Mouse (Mus musculus): Measurements from ENCODE around the gene Sppl2c. TPM values are rescaled to one million over a fixed set of nuclear protein-coding genes. Genes with fewer than 3 reads are reported as not detected.

Sppl2c gene
- polyA plus RNA-seq, 1 experiment from 2014 or later, result not detected

GRCm38 (mm10) chr11:104155899-104156298, 30.2 kb upstream of the Sppl2c start:
- Histone ChIP-seq H3K4me3 (ENCODE audit: control insufficient read depth in 1 of 2, insufficient read depth in 1 of 2, low read depth in 1 of 2, low read length in 2 of 2) (no peak overlapping the region), H3K9me3 (ENCODE audit: control insufficient read depth, low read length) (no peaks in the 10 kb centered on the region), H3K36me3 (ENCODE audit: control insufficient read depth, insufficient read depth, low read length) (no peaks in the 10 kb centered on the region), H3K27me3 (ENCODE audit: control insufficient read depth, insufficient read depth, low read length) (peaks cover 43% of the 10 kb centered on the region), H3K4me1 (ENCODE audit: control insufficient read depth in 2 of 2, insufficient read depth in 2 of 2, low read length in 2 of 2) (peaks cover 0 to 7% of the 10 kb centered on the region in 2 experiments; a peak in 1 of 4 replicates), H3K27ac (replicated peaks in 1 of 2; ENCODE audit: control insufficient read depth in 1 of 2, insufficient read depth in 1 of 2, low read depth in 2 of 2, low read length in 2 of 2) (no peak overlapping the region), H3K4me2 (ENCODE audit: low read length) (no peak overlapping the region), H3K9ac (ENCODE audit: low read length) (no peak overlapping the region)
- ATAC-seq (ENCODE audit: insufficient number of reproducible peaks, insufficient read depth, low FRiP score, low read depth), result no peak

DNA sequence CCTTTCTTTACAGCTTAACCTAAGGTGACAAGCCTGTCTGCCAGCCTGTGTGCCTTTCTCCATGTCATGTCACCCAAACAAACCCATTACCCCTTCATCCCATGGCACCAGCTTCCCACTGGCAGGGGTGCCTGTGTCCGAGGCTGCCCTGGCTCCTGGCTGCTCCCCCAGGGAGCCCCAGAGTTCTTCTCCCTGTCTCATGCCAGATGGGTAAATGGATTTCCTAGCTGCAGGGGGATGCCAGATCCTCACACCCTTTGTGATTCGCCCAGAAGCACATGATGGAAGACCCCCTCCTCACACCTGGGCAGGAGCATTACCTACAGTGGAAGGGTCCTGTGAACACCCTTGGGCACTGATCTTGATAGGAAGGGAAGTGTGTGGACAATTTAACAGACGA, 29.7 kb upstream of the Sppl2c start:
- no peak overlapping the region for H3K4me3 ChIP-seq (ENCODE audit: control insufficient read depth in 1 of 2, insufficient read depth in 1 of 2, low read depth in 1 of 2, low read length in 2 of 2)
- H3K4me2 ChIP-seq (ENCODE audit: low read length), result no peak overlapping the region
- no peaks in the 10 kb centered on the region for H3K9me3 ChIP-seq (ENCODE audit: control insufficient read depth, low read length)
- no peaks in the 10 kb centered on the region for H3K36me3 ChIP-seq (ENCODE audit: control insufficient read depth, insufficient read depth, low read length)
- WGBS, result 43% methylated on average over 3 of the region's 3 CpGs
- ATAC-seq (ENCODE audit: insufficient number of reproducible peaks, insufficient read depth, low FRiP score, low read depth), result no peak
- H3K27me3 ChIP-seq (ENCODE audit: control insufficient read depth, insufficient read depth, low read length), result peaks cover 43% of the 10 kb centered on the region
- no peak overlapping the region for H3K27ac ChIP-seq (replicated peaks in 1 of 2; ENCODE audit: control insufficient read depth in 1 of 2, insufficient read depth in 1 of 2, low read depth in 2 of 2, low read length in 2 of 2)
- H3K9ac ChIP-seq (ENCODE audit: low read length), result no peak overlapping the region
- H3K4me1 ChIP-seq (ENCODE audit: control insufficient read depth in 2 of 2, insufficient read depth in 2 of 2, low read length in 2 of 2), result peaks cover 0 to 7% of the 10 kb centered on the region in 2 experiments; a peak in 1 of 4 replicates

DNA sequence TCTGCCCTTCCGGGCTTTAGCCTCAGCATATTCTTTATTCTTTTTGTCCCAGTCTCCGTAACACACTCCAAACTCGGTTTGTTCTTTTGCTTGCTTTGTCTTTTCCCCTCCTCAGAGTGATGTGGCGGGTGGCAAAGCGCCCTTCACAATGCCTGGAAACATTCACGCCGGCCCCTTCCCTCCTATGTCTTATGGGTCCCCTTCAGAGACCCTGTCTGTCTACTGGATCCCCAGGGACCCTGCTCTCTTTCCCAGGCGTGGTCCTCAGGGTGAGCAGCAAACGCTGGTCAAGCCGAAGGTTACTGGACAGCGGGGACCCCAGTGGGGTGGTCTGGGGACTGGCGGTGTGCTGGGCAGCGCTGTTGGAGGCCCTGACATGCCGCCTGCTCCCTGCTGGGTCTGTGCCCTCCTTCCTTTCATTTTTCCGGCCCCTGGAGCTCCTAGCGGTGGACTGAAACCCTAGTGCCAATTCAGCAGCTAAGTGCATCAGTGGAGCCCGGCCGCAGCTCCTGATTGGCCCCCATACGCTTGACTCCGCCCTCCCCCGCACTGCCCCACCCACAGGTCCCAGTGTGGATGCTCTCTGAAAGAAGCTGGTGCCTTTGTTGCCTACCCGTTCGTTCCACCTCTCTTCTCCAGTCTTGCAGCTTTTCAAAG, 28.4 kb upstream of the Sppl2c start:
- no peak; the same call in 1 of the 2 replicates for ATAC-seq (ENCODE audit: insufficient number of reproducible peaks, insufficient read depth, low FRiP score, low read depth)
- H3K9ac ChIP-seq (ENCODE audit: low read length), result no peak overlapping the region
- H3K36me3 ChIP-seq (ENCODE audit: control insufficient read depth, insufficient read depth, low read length), result no peaks in the 10 kb centered on the region
- WGBS, result 6% methylated on average over 23 of the region's 23 CpGs
- H3K9me3 ChIP-seq (ENCODE audit: control insufficient read depth, low read length), result no peaks in the 10 kb centered on the region
- H3K4me3 ChIP-seq (ENCODE audit: control insufficient read depth in 1 of 2, insufficient read depth in 1 of 2, low read depth in 1 of 2, low read length in 2 of 2), result peak overlapping the region; percentile 23 to 33
- peaks cover 0 to 7% of the 10 kb centered on the region in 2 experiments; a peak in 1 of 4 replicates for H3K4me1 ChIP-seq (ENCODE audit: control insufficient read depth in 2 of 2, insufficient read depth in 2 of 2, low read length in 2 of 2)
- H3K4me2 ChIP-seq (ENCODE audit: low read length), result peak overlapping the region; percentile 55
- H3K27ac ChIP-seq (replicated peaks in 1 of 2; ENCODE audit: control insufficient read depth in 1 of 2, insufficient read depth in 1 of 2, low read depth in 2 of 2, low read length in 2 of 2), result no peak overlapping the region
- H3K27me3 ChIP-seq (ENCODE audit: control insufficient read depth, insufficient read depth, low read length), result peaks cover 43% of the 10 kb centered on the region

DNA sequence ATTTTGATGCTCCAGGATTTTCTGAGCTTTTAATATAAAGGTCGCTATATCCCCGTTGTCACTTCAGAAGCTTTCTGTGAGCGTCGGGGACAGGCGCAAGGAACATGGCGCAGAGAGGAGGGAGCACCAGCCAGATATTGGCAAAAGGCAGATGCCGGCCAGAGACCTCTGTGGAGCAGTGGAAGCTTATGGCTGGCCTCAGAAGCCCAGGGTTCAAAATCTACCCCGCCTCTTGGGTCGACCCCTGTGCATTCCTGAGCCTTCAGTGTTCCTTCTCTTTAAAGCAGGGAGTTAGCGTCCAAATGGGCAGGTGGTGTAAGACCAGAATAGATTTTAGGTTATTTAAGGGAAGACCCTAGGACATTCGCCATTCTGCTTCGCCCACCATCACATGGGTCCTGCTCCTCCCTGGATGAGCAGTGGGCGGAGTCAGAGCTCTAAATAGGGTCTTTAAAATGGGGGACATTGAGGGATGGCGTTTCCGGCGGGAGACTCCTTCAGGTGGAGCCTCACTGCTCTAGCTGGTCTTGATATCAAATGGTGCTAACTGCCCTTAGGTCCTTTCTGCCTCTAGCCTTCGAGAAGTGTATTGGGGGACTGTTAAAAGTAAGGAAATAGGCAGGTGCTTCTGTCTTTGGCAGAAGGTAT, 27.7 kb upstream of the Sppl2c start:
- Histone ChIP-seq H3K36me3 (ENCODE audit: control insufficient read depth, insufficient read depth, low read length) (no peaks in the 10 kb centered on the region), H3K9ac (ENCODE audit: low read length) (no peak overlapping the region), H3K4me1 (ENCODE audit: control insufficient read depth in 2 of 2, insufficient read depth in 2 of 2, low read length in 2 of 2) (peaks cover 0 to 7% of the 10 kb centered on the region in 2 experiments; a peak in 1 of 4 replicates), H3K27ac (replicated peaks in 1 of 2; ENCODE audit: control insufficient read depth in 1 of 2, insufficient read depth in 1 of 2, low read depth in 2 of 2, low read length in 2 of 2) (no peak overlapping the region), H3K27me3 (ENCODE audit: control insufficient read depth, insufficient read depth, low read length) (peaks cover 43% of the 10 kb centered on the region), H3K4me2 (ENCODE audit: low read length) (peak overlapping the region; percentile 55), H3K9me3 (ENCODE audit: control insufficient read depth, low read length) (no peaks in the 10 kb centered on the region), H3K4me3 (ENCODE audit: control insufficient read depth in 1 of 2, insufficient read depth in 1 of 2, low read depth in 1 of 2, low read length in 2 of 2) (peak overlapping the region; percentile 8 to 23; a peak in 2 of 4 replicates)
- ATAC-seq (ENCODE audit: insufficient number of reproducible peaks, insufficient read depth, low FRiP score, low read depth), result no peak
- 13% methylated on average over 17 of the region's 17 CpGs for WGBS

DNA sequence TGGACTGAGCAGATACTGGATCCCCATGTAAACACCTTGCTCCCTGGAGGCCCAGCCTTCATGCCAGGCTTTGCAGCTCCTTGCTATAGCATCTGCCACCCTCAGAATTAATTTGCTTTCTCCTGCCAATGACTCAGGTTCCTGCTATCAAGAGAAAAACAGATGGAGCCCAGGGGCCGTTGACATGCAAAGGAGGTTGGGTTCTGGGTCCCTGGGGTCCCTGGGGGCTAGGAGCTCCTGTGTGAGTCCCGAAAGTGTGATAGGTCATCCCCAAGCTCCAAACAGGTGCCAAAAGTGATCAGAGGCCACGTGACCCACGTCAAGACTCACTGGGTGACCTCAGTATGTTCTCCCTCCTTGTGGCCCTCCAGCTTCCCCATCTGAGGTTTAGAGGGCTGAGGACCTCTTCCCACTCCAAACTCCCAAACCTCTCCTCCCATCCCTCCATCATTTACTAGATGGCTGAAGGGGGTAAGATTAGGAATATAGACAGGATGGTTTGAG, 26.3 kb upstream of the Sppl2c start:
- Histone ChIP-seq H3K4me1 (ENCODE audit: control insufficient read depth in 2 of 2, insufficient read depth in 2 of 2, low read length in 2 of 2) (peaks cover 0 to 7% of the 10 kb centered on the region in 2 experiments; a peak in 1 of 4 replicates), H3K9ac (ENCODE audit: low read length) (no peak overlapping the region), H3K9me3 (ENCODE audit: control insufficient read depth, low read length) (no peaks in the 10 kb centered on the region), H3K27me3 (ENCODE audit: control insufficient read depth, insufficient read depth, low read length) (peaks cover 43% of the 10 kb centered on the region), H3K36me3 (ENCODE audit: control insufficient read depth, insufficient read depth, low read length) (no peaks in the 10 kb centered on the region), H3K4me2 (ENCODE audit: low read length) (no peak overlapping the region), H3K27ac (replicated peaks in 1 of 2; ENCODE audit: control insufficient read depth in 1 of 2, insufficient read depth in 1 of 2, low read depth in 2 of 2, low read length in 2 of 2) (no peak overlapping the region), H3K4me3 (ENCODE audit: control insufficient read depth in 1 of 2, insufficient read depth in 1 of 2, low read depth in 1 of 2, low read length in 2 of 2) (no peak overlapping the region)
- ATAC-seq (ENCODE audit: insufficient number of reproducible peaks, insufficient read depth, low FRiP score, low read depth), result no peak
- WGBS, result 65% methylated on average over 4 of the region's 4 CpGs

- peaks cover 37% of the 10 kb centered on the region for H3K27me3 ChIP-seq (ENCODE audit: control insufficient read depth, insufficient read depth, low read length)
Observed at GRCm38 (mm10) chr11:104161153-104161552, 25.0 kb upstream of the Sppl2c start.

GRCm38 (mm10) chr11:104164257-104164656, 21.9 kb upstream of the Sppl2c start:
- Histone ChIP-seq H3K9me3 (ENCODE audit: control insufficient read depth, low read length) (no peaks in the 10 kb centered on the region), H3K4me1 (ENCODE audit: control insufficient read depth in 2 of 2, insufficient read depth in 2 of 2, low read length in 2 of 2) (no peaks in the 10 kb centered on the region), H3K4me3 (ENCODE audit: control insufficient read depth in 1 of 2, insufficient read depth in 1 of 2, low read depth in 1 of 2, low read length in 2 of 2) (no peak overlapping the region), H3K27me3 (ENCODE audit: control insufficient read depth, insufficient read depth, low read length) (peaks cover 11% of the 10 kb centered on the region), H3K36me3 (ENCODE audit: control insufficient read depth, insufficient read depth, low read length) (no peaks in the 10 kb centered on the region), H3K4me2 (ENCODE audit: low read length) (no peak overlapping the region), H3K9ac (ENCODE audit: low read length) (no peak overlapping the region), H3K27ac (replicated peaks in 1 of 2; ENCODE audit: control insufficient read depth in 1 of 2, insufficient read depth in 1 of 2, low read depth in 2 of 2, low read length in 2 of 2) (no peak overlapping the region)
- ATAC-seq (ENCODE audit: insufficient number of reproducible peaks, insufficient read depth, low FRiP score, low read depth), result no peak
- WGBS, result 85% methylated on average over 10 of the region's 10 CpGs

More at GRCm38 (mm10) chr11:104161153-104161552, 25.0 kb upstream of the Sppl2c start:
- Histone ChIP-seq H3K9me3 (ENCODE audit: control insufficient read depth, low read length) (no peaks in the 10 kb centered on the region), H3K4me3 (ENCODE audit: control insufficient read depth in 1 of 2, insufficient read depth in 1 of 2, low read depth in 1 of 2, low read length in 2 of 2) (no peak overlapping the region), H3K4me2 (ENCODE audit: low read length) (no peak overlapping the region), H3K27ac (replicated peaks in 1 of 2; ENCODE audit: control insufficient read depth in 1 of 2, insufficient read depth in 1 of 2, low read depth in 2 of 2, low read length in 2 of 2) (no peak overlapping the region), H3K9ac (ENCODE audit: low read length) (no peak overlapping the region), H3K4me1 (ENCODE audit: control insufficient read depth in 2 of 2, insufficient read depth in 2 of 2, low read length in 2 of 2) (peaks cover 0 to 7% of the 10 kb centered on the region in 2 experiments; a peak in 1 of 4 replicates), H3K36me3 (ENCODE audit: control insufficient read depth, insufficient read depth, low read length) (no peaks in the 10 kb centered on the region)
- WGBS, result 57% methylated on average over 5 of the region's 5 CpGs
- no peak for ATAC-seq (ENCODE audit: insufficient number of reproducible peaks, insufficient read depth, low FRiP score, low read depth)

Data from heart, embryonic 14.5 days (tissue).